In the genomic region with DNA sequence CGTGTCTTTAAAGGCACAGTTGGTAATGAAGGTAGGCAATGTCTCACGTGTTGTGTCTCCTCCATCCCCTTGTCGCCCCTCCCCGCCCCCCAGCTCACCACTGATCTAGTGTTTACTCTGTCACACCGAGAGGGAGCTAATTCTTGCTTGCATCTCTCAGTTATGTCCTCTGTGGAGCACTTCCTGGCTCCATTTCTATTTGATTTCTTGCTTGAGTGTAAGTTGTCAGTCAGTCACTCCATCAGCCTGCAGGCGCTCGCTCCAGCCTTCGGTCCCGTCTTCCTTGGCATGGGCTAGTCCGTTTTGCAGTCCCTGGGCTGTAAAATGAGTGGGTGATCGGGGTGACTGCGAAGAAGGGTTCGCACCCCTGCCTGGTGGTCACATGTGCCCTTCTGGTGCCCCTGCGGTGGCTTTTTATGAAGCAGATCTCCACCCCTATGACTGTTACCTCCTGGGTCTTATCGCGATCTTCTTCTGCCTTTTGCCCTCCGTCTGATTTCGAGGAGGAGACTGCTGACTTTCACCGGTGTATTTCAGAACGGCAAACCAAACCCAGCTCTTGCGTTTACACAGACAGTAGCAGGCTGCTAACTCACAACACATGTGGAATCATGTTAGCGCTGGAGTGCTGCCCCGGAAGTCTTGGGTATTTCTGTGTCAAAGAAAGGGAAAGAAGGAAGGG, we compare ENCODE assay signal across 8 mouse cellular contexts. TPM values are rescaled to one million over a fixed set of nuclear protein-coding genes. Genes with fewer than 3 reads are reported as not detected.
A peak's percentile ranks its signal among the peaks of the same experiment; 100 is the strongest.
DNase-seq lines count a peak whose midpoint lies in the region; ATAC-seq and TF ChIP-seq lines count a peak whose summit lies in the region.

No protein-coding gene starts in this region.

- TF ChIP-seq POLR2A in limb, embryonic 14.5 days (IDR thresholded peaks at IDR 0.05; ENCODE audit: borderline replicate concordance, extremely low read depth, insufficient read depth, insufficient read length): no peak

- H3K4me2 ChIP-seq in kidney, embryonic 14.5 days (replicated peaks; ENCODE audit: low read depth, low read length): peak overlapping the region; percentile 56
- H3K4me2 ChIP-seq in forebrain, embryonic 15.5 days (replicated peaks): peak overlapping the region; percentile 96
- H3K4me2 ChIP-seq in limb, embryonic 14.5 days (replicated peaks; ENCODE audit: low read depth, low read length, severe bottlenecking): peak overlapping the region; percentile 91
- H3K4me2 ChIP-seq in midbrain, embryonic 16.5 days (ENCODE audit: low read length): peak overlapping the region; percentile 74

- H3K36me3 ChIP-seq in kidney, embryonic 14.5 days (ENCODE audit: control insufficient read depth, insufficient read depth, low read length): no peaks in the 10 kb centered on the region
- no peaks in the 10 kb centered on the region for H3K36me3 ChIP-seq in forebrain, embryonic 15.5 days
- H3K36me3 ChIP-seq in limb, embryonic 14.5 days (ENCODE audit: control insufficient read depth, insufficient read depth, low read length): no peaks in the 10 kb centered on the region
- H3K36me3 ChIP-seq in midbrain, embryonic 16.5 days (ENCODE audit: control insufficient read depth, insufficient read depth, low read length): no peaks in the 10 kb centered on the region

- no peak for ATAC-seq in kidney, embryonic 14.5 days (ENCODE audit: low FRiP score, low TSS enrichment)
- ATAC-seq in forebrain, embryonic 15.5 days (replicated peaks): peak; percentile 41; the same call in 1 of the 2 replicates
- no peak for ATAC-seq in limb, embryonic 14.5 days (ENCODE audit: low FRiP score, low read depth)
- ATAC-seq in midbrain, embryonic 16.5 days: peak; percentile 27

- peaks cover 10% of the 10 kb centered on the region; the same call in 1 of the 2 replicates for H3K27me3 ChIP-seq in kidney, embryonic 14.5 days (ENCODE audit: control insufficient read depth, insufficient read depth, low read length)
- H3K27me3 ChIP-seq in forebrain, embryonic 15.5 days: peaks cover 11% of the 10 kb centered on the region
- H3K27me3 ChIP-seq in limb, embryonic 14.5 days (ENCODE audit: control insufficient read depth, insufficient read depth, low read length): peaks cover 6% of the 10 kb centered on the region; the same call in 1 of the 2 replicates
- H3K27me3 ChIP-seq in midbrain, embryonic 16.5 days (ENCODE audit: control insufficient read depth, insufficient read depth, low read depth, low read length): peaks cover 3% of the 10 kb centered on the region

- no peak for DNase-seq in kidney, adult 11 months
- peak; percentile 40 for DNase-seq in Muller cell, postnatal 12 days (ENCODE audit: inconsistent ontology term)
- DNase-seq in limb, embryonic 14.5 days (ENCODE audit: low spot score): peak; percentile 59
- no peak for DNase-seq in ovary, postnatal 10 days (ENCODE audit: low spot score)
- no peak for DNase-seq in cerebellum, adult 11 months

- H3K27ac ChIP-seq in kidney, embryonic 14.5 days (ENCODE audit: low read depth, low read length): no peak overlapping the region
- H3K27ac ChIP-seq in forebrain, embryonic 15.5 days (replicated peaks): 0 out of 2 replicates have a peak overlapping the region, but pooled peaks have one; percentile 9
- 0 out of 2 replicates have a peak overlapping the region, but pooled peaks have one; percentile 5 for H3K27ac ChIP-seq in limb, embryonic 14.5 days (replicated peaks; ENCODE audit: low read depth, low read length)
- peak overlapping the region; percentile 31 for H3K27ac ChIP-seq in midbrain, embryonic 16.5 days (ENCODE audit: low read length)

- H3K9ac ChIP-seq in kidney, embryonic 14.5 days (ENCODE audit: low read depth, low read length): peak overlapping the region; percentile 40
- H3K9ac ChIP-seq in forebrain, embryonic 15.5 days (replicated peaks): peak overlapping the region; percentile 46
- H3K9ac ChIP-seq in limb, embryonic 14.5 days (ENCODE audit: low read depth, low read length, severe bottlenecking): peak overlapping the region; percentile 44
- H3K9ac ChIP-seq in midbrain, embryonic 16.5 days (ENCODE audit: low read depth, low read length): peak overlapping the region; percentile 37

- H3K9me3 ChIP-seq in kidney, embryonic 14.5 days (ENCODE audit: control insufficient read depth, low read length): no peaks in the 10 kb centered on the region
- H3K9me3 ChIP-seq in forebrain, embryonic 15.5 days: no peaks in the 10 kb centered on the region
- H3K9me3 ChIP-seq in limb, embryonic 14.5 days (ENCODE audit: control insufficient read depth, low read length): no peaks in the 10 kb centered on the region
- H3K9me3 ChIP-seq in midbrain, embryonic 16.5 days (replicated peaks; ENCODE audit: control insufficient read depth, low read length, poor library complexity, severe bottlenecking): no peaks in the 10 kb centered on the region

- 2% methylated on average over 23 of the region's 23 CpGs for WGBS in kidney, embryonic 14.5 days
- under 1% methylated on average over 23 of the region's 23 CpGs for WGBS in forebrain, embryonic 15.5 days
- under 1% methylated on average over 22 of the region's 23 CpGs for WGBS in limb, embryonic 14.5 days
- under 1% methylated on average over 23 of the region's 23 CpGs for WGBS in midbrain, embryonic 16.5 days

- H3K4me1 ChIP-seq in kidney, embryonic 14.5 days (ENCODE audit: control insufficient read depth, insufficient read depth, low read length): 0 out of 2 replicates have a peak, but pooled peaks cover 10% of the 10 kb centered on the region
- peaks cover 27% of the 10 kb centered on the region for H3K4me1 ChIP-seq in forebrain, embryonic 15.5 days
- H3K4me1 ChIP-seq in limb, embryonic 14.5 days (ENCODE audit: control insufficient read depth, insufficient read depth, low read length): peaks cover 31% of the 10 kb centered on the region
- H3K4me1 ChIP-seq in midbrain, embryonic 16.5 days (ENCODE audit: control insufficient read depth, insufficient read depth, low read length): peaks cover 34% of the 10 kb centered on the region

- H3K4me3 ChIP-seq in kidney, embryonic 14.5 days (ENCODE audit: low read length): peak overlapping the region; percentile 42
- peak overlapping the region; percentile 45 for H3K4me3 ChIP-seq in forebrain, embryonic 15.5 days
- H3K4me3 ChIP-seq in limb, embryonic 14.5 days (replicated peaks; ENCODE audit: low read length): peak overlapping the region; percentile 41
- H3K4me3 ChIP-seq in midbrain, embryonic 16.5 days (ENCODE audit: low read depth, low read length): peak overlapping the region; percentile 43

RNA-seq across cellular contexts. Expression of a gene that starts 45.9 kb away (rescaled TPM):
- polyA plus RNA-seq in kidney, embryonic 14.5 days (2014; fragmentation: Nextera tagmentation; extraction: Ambion mirVana): 25.4 and 32.6 TPM in 2 replicates
- 21.9 and 22.8 TPM in 2 replicates for polyA plus RNA-seq in forebrain, embryonic 15.5 days (2015; fragmentation: Nextera tagmentation; extraction: Ambion mirVana)
- 7.3 and 9.9 TPM in 2 replicates for polyA plus RNA-seq in limb, embryonic 14.5 days (2012; rRNA removed)
- polyA plus RNA-seq in limb, embryonic 14.5 days (2014; fragmentation: Nextera tagmentation; extraction: Ambion mirVana): 15.7 and 16.4 TPM in 2 replicates
- 26.5 and 28.3 TPM in 2 replicates for polyA plus RNA-seq in midbrain, embryonic 16.5 days (2015; fragmentation: Nextera tagmentation; extraction: Ambion mirVana)

Comparison
In these comparisons a context has a peak if more than half of its experiments do, and no peak if none do; other contexts are left out.
1. ATAC-seq: peak in forebrain, embryonic 15.5 days (single experiment) and midbrain, embryonic 16.5 days (single experiment); none in kidney, embryonic 14.5 days (single experiment) and limb, embryonic 14.5 days (single experiment).
2. DNase-seq: peak in Muller cell, postnatal 12 days (single experiment) and limb, embryonic 14.5 days (single experiment); none in kidney, adult 11 months (single experiment), ovary, postnatal 10 days (single experiment) and cerebellum, adult 11 months (single experiment).
3. Peak in every context shown above with its lines, with median percentiles within 50 percentile points of each other: H3K4me2 ChIP-seq, H3K4me3 ChIP-seq and H3K9ac ChIP-seq.